Mouse (Mus musculus) liver, embryonic 14.5 days (tissue): Measurements from ENCODE around the gene Mctp1. TPM values are rescaled to one million over a fixed set of nuclear protein-coding genes. Genes with fewer than 3 reads are reported as not detected.

Experiments used
- ATAC-seq: fragments of 200-750 bp; cut with Nextera tagmentation; 2 replicates; pipeline ENCODE4 v1.8.0; 2017; ENCODE audit warnings: moderate number of reproducible peaks, mild to moderate bottlenecking, moderate library complexity; ENCODE audit not compliant: insufficient read depth
- DNase-seq, 3 experiments: peaks; one replicate each; pipeline ENCODE4 v3.0.0-alpha.2; 2012 to 2013; ENCODE audit warnings: low read depth in 3 of 3, low spot score in 3 of 3
- H3K27ac ChIP-seq: fragments of 300-500 bp; sonication (generic); 2 replicates; pipeline ENCODE4 v1.5.1; 2014; ENCODE audit warnings: moderate library complexity, mild to moderate bottlenecking, control low read depth, inconsistent platforms
- H3K27me3 ChIP-seq: fragments of 300-500 bp; sonication (generic); 2 replicates; pipeline ENCODE4 v1.6.1; 2014; ENCODE audit warnings: mild to moderate bottlenecking, low read length, moderate library complexity; ENCODE audit not compliant: control insufficient read depth, insufficient read depth
- H3K36me3 ChIP-seq: fragments of 300-500 bp; sonication (generic); replicated peaks from 2 replicates; pipeline ENCODE4 v1.6.1; 2014; ENCODE audit warnings: low read depth; ENCODE audit not compliant: control insufficient read depth, insufficient read depth
- H3K4me1 ChIP-seq, 2 experiments: fragments of 200-500 bp in 1 of 2; fragments of 300-500 bp in 1 of 2; sonication (generic) in 1 of 2; replicated peaks; 2 replicates each; pipeline ENCODE4 v1.6.1; 2012 to 2014; ENCODE audit warnings: antibody characterized with exemption in 1 of 2, inconsistent platforms in 1 of 2, low read length in 1 of 2; ENCODE audit not compliant: control insufficient read depth in 2 of 2, insufficient read depth in 2 of 2
- H3K4me2 ChIP-seq: fragments of 300-500 bp; sonication (generic); 2 replicates; pipeline ENCODE4 v1.6.1; 2014; ENCODE audit warnings: low read depth, mild to moderate bottlenecking, control low read depth, moderate library complexity
- H3K4me3 ChIP-seq, 2 experiments: fragments of 200-500 bp in 1 of 2; fragments of 300-500 bp in 1 of 2; sonication (generic) in 1 of 2; 2 replicates each; pipeline ENCODE4 v1.5.1; 2012 to 2014; ENCODE audit warnings: low read depth in 2 of 2, low read length in 2 of 2, mild to moderate bottlenecking in 2 of 2, control low read depth in 1 of 2, inconsistent platforms in 1 of 2, moderate library complexity in 1 of 2; ENCODE audit not compliant: insufficient read depth in 1 of 2
- H3K9ac ChIP-seq: fragments of 300-500 bp; sonication (generic); replicated peaks from 2 replicates; pipeline ENCODE4 v1.6.1; 2014; ENCODE audit warnings: mild to moderate bottlenecking, control low read depth, moderate library complexity
- H3K9me3 ChIP-seq: fragments of 300-500 bp; sonication (generic); 2 replicates; pipeline ENCODE4 v1.6.1; 2016; ENCODE audit warnings: low read length, mixed read lengths; ENCODE audit not compliant: control insufficient read depth
- CTCF ChIP-seq: IDR thresholded peaks from 2 replicates; pipeline ENCODE4 v1.5.1; 2016; ENCODE audit warnings: antibody characterized with exemption, low read depth, control low read depth
- EP300 ChIP-seq: IDR thresholded peaks from 2 replicates; pipeline ENCODE4 v1.6.1; 2016; ENCODE audit warnings: antibody characterized with exemption, low read depth
- WGBS: fragments of 180-500 bp; shearing (Covaris S2); extraction: QIAGEN DNeasy Blood & Tissue Kit; methylation state at CpG from one replicate; pipeline ENCODE4 v1.1.7; 2014; ENCODE audit not compliant: insufficient replicate concordance; 5-methylcytosine and 5-hydroxymethylcytosine counted together
- polyA plus RNA-seq, 2 experiments: library from polyadenylated mRNA; depleted of rRNA in 1 of 2; stranded (reverse) in 1 of 2; unstranded in 1 of 2; fragments of >200 nt; fragmentation: Nextera tagmentation in 1 of 2; extraction: Ambion mirVana in 1 of 2; gene quantifications; 2 replicates each; pipeline versions ENCODE4 v1.2.1 to v1.2.3; 2012 to 2014

Gene Mctp1
- polyA plus RNA-seq, 2 experiments: 0.50 to 0.99 TPM

DNA sequence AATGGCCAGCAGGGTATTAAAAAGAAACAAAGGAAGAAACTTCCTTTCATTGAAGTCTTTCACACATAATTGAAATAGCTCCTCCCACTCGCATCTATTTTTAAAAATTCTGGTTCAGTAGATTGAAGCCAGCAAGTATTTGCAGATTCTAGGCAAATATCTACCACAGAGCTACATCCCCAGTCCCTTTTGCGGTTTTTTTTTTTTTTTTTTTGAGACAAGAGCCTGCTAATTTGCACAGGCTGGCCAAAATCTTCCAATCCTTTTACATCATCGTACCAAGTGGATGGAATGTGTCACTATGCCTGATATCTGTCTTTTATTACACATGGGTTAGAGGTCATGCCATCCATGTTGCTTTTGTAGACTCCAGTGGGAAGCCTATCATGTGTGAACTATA, 486.0 kb downstream of the Mctp1 start:
- ATAC-seq (no peak), DNase-seq (no peak)
- no peak overlapping the region for H3K4me3 ChIP-seq
- H3K27me3 ChIP-seq: no peaks in the 10 kb centered on the region
- H3K36me3 ChIP-seq: no peaks in the 10 kb centered on the region
- H3K4me2 ChIP-seq: no peak overlapping the region
- WGBS: 54% methylated on average over 3 of the region's 3 CpGs
- H3K27ac ChIP-seq: no peak overlapping the region
- H3K9me3 ChIP-seq: no peaks in the 10 kb centered on the region
- no peak overlapping the region for H3K9ac ChIP-seq
- H3K4me1 ChIP-seq: no peaks in the 10 kb centered on the region
- TF ChIP-seq EP300: no peak
- TF ChIP-seq CTCF: no peak

DNA sequence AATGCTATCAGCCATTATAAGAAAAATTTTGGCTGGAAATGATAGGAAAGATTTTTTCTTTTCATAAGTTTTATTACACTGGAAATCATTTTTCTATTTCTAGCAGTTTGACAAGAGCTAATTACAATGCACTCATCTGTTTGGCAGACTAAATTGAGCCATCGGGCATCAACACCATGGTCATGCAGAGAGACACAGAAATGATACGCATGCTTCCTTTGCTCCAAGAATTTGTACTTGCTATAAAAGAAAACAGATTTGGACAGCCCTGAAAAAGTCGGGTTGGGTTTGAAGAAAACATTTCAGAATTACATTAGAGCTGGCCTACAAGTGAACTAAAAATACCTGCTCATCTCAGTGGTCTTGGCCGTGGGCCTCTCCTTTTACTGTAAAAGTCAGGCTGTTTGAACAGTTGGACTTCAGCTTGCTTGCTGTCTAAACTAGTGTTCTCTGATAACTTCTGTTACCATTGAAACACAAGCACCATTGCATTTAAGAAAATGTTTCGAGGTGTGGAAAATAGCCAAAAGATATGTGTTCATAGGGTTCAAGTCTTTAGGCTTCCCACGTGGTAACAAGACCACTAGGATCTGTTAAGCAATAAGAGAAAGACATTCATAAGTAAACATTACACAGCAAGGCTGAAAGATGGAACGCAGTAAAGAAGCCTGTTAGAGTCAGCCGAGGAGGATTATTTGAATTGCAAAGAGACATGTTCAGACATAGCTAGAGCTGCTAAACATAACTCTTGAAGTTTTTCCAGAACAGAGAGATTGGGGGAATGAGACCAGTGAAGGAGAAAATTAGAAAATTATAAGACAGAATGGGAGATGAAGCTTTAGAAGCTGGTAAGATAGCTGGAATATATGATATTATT, 493.8 kb downstream of the Mctp1 start:
- Histone ChIP-seq H3K36me3 (no peaks in the 10 kb centered on the region), H3K27ac (no peak overlapping the region), H3K9me3 (no peaks in the 10 kb centered on the region), H3K4me3 (no peak overlapping the region), H3K4me1 (no peaks in the 10 kb centered on the region), H3K4me2 (no peak overlapping the region), H3K27me3 (no peaks in the 10 kb centered on the region), H3K9ac (no peak overlapping the region)
- ATAC-seq (no peak), DNase-seq (no peak)
- TF ChIP-seq CTCF: no peak
- no peak for TF ChIP-seq EP300
- WGBS: 62% methylated on average over 8 of the region's 8 CpGs

DNA sequence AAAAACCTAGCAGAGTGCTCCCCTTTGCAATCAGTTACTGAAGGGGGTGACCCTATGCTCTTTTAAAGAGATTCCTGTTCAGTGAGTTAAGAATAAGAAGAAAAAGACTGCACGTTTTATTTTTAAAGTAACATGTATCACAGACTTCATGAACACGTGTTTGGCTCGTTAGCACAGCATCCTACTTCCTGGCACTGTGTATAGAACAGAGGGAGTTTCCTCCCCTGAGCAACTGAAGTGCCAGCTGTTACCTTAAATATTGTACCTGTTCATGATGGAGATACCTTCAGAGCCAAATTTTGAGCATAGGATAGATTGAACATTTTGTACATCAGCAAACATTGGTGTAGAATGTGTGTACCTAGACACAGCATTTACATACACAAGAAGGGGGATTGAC, 494.7 kb downstream of the Mctp1 start:
- TF ChIP-seq CTCF (no peak), EP300 (no peak)
- no peaks in the 10 kb centered on the region for H3K9me3 ChIP-seq
- no peak overlapping the region for H3K4me2 ChIP-seq
- ATAC-seq (no peak), DNase-seq (no peak)
- no peaks in the 10 kb centered on the region for H3K4me1 ChIP-seq
- no peaks in the 10 kb centered on the region for H3K27me3 ChIP-seq
- H3K9ac ChIP-seq: no peak overlapping the region
- H3K27ac ChIP-seq: no peak overlapping the region
- H3K4me3 ChIP-seq: no peak overlapping the region
- H3K36me3 ChIP-seq: no peaks in the 10 kb centered on the region
- 45% methylated on average over 3 of the region's 3 CpGs for WGBS

DNA sequence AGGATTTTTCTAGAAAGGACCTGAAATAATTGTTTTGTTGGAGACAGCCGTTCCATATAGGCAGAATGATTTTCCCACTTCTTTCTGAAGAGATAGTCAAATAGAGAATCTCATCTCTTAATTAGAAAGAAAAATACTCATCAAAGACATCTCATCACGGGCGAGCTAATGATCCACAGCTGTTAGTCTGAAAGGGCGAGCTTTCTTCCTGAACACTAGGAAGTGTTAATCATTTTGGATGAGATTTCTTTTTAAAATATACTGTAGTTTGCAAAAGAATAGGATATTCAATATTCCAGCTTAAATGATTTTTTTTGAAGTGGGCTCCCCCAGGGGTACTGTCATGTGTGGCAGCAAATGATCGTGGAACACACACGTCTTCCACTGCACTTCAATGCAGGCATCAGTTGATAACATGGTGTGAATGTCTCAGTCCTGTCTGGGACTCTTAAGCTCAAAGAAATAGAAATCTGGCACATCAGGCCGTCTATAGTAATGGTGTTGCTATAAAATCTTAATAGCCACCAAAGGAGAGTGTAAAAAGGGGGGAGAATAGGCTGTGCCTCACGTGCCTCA, 500.3 kb downstream of the Mctp1 start:
- no peaks in the 10 kb centered on the region for H3K4me1 ChIP-seq
- no peaks in the 10 kb centered on the region for H3K27me3 ChIP-seq
- TF ChIP-seq EP300: no peak
- TF ChIP-seq CTCF: no peak
- no peaks in the 10 kb centered on the region for H3K36me3 ChIP-seq
- 54% methylated on average over 8 of the region's 8 CpGs for WGBS
- no peak overlapping the region for H3K9ac ChIP-seq
- no peaks in the 10 kb centered on the region for H3K9me3 ChIP-seq
- H3K4me2 ChIP-seq: no peak overlapping the region
- DNase-seq (no peak), ATAC-seq (no peak)
- H3K4me3 ChIP-seq: no peak overlapping the region
- no peak overlapping the region for H3K27ac ChIP-seq

DNA sequence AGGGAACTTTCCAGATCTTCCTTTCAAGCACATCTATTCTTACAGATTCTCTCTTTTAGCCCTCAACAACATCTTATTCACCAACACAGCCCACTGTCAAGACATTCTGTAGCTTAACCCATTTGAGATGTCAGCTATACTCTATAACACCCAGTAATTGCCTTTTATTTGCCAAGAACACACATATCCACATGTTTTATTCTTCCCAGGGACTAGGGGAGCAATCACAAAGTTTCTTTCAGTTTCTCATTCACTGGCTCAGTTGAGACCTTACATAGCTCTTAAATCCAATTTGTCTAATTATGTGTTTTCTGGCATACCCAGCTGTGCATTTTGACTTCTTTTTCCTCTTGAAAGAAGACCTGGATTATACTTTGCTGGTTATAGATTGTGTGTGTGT, 508.7 kb downstream of the Mctp1 start:
- Histone ChIP-seq H3K4me3 (no peak overlapping the region), H3K27ac (no peak overlapping the region), H3K9me3 (no peaks in the 10 kb centered on the region), H3K9ac (no peak overlapping the region), H3K4me1 (no peaks in the 10 kb centered on the region), H3K36me3 (no peaks in the 10 kb centered on the region), H3K27me3 (no peaks in the 10 kb centered on the region), H3K4me2 (no peak overlapping the region)
- TF ChIP-seq CTCF (no peak), EP300 (no peak)
- DNase-seq (no peak), ATAC-seq (no peak)
